Mouse (Mus musculus) megakaryocyte, adult 5-6 weeks (primary cell): Measurements from ENCODE around the gene Pgbd1. TPM values are rescaled to one million over a fixed set of nuclear protein-coding genes. Genes with fewer than 3 reads are reported as not detected.
"Not testable (repeated sequence)": the region's sequence is repeated elsewhere in the genome, so short reads cannot be mapped to it uniquely, and the experiment has no call there.

Source experiments
- ATAC-seq: 2 replicates; pipeline ENCODE4 v1.8.0; 2016; ENCODE audit warnings: mild to moderate bottlenecking, inconsistent platforms; ENCODE audit not compliant: poor library complexity, severe bottlenecking
- total RNA-seq, 2 experiments: library from RNA; stranded (forward) in 1 of 2; stranded (reverse) in 1 of 2; fragments of 153-499, 151-499 nt in 1 of 2; fragments of 221-1000, 200-1000 nt in 1 of 2; gene quantifications; 2 replicates each; pipeline versions ENCODE4 v1.2.3 to v1.2.4; 2015 to 2017

Pgbd1 gene
- 0.30 TPM in 1 of 2 replicates, not detected in the other for total RNA-seq (2015)
- 0.33 TPM in 1 of 2 replicates, not detected in the other for total RNA-seq (2017)

DNA sequence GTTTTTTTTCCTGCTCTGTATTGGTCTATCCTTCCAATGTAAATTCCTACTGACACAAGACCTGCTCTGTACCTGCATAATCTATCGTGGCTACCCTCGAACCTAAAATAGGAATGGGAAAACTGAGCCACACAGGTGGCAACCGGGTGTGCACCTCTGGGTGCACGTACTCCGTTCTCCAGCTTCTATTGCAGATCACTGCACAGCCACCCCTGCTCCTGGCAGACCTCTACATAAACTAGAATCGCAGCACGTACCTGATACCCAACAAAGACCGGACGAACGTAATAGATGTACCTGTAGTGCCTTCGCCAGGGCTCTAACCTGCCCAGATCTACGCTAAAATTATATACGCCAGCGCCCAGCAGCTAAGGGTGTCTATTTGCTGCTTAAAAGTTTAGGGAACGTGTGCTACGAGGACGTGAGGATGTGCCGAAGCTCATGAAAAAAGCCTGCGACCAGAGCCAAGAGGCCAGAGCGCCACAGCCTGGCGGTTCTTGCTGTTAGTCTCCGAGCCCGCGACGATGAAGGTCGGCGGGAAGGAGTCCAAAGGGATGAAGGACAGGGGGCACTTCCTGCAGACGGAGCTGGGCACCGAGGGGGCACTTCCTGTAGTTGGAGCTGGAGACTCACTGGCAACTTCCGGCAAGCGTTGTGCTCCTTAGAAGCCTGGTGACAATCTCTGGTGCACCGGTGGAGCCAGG is at the start of gene Pgbd1:
Gene Pgbd1, minus strand, starts transcription at position 556 of the 704 bp plus-strand sequence.
- ATAC-seq: peak; percentile 83

- ATAC-seq: no peak
Observed at GRCm38 (mm10) chr13:21486881-21487280, 46.0 kb upstream of the Pgbd1 start.

GRCm38 (mm10) chr13:21478759-21479670 is 38.2 kb upstream of the Pgbd1 start, which contains the start of the genes Zkscan4 and Gm10065:
Gene Zkscan4 (plus strand): TSS chr13:21478907.
Gene Gm10065 (minus strand): TSS chr13:21479441.
- peak; percentile 91 for ATAC-seq

DNA sequence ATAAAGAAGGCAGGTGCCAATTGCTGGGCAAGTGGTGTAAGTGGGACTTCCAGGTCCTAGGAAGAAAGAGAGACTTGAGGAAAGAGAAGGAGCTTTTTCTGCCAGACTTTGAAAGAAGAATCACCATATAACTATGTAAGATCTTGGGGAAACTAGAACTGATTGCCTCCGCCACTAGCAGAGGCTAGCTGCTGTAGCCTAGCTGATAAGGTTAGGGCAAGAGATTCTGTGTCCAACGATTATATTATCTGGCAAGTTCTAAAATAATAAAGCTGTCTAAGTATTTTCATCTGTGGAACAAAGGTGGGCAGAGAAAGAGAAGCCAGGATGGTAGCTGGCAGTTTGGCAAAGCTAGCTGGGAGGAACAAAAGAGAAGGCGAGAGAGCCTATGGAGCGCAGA is 31.6 kb upstream of the Pgbd1 start:
- ATAC-seq: no peak

GRCm38 (mm10) chr13:21469097-21469496 is 28.2 kb upstream of the Pgbd1 start:
- no peak for ATAC-seq

- ATAC-seq: peak; percentile 99
Observed at GRCm38 (mm10) chr13:21468061-21469019, 27.5 kb upstream of the Pgbd1 start, which contains the start of gene Nkapl. Gene Nkapl (minus strand): TSS chr13:21468509.

GRCm38 (mm10) chr13:21467336-21467735 is 26.5 kb upstream of the Pgbd1 start:
- ATAC-seq: no peak

DNA sequence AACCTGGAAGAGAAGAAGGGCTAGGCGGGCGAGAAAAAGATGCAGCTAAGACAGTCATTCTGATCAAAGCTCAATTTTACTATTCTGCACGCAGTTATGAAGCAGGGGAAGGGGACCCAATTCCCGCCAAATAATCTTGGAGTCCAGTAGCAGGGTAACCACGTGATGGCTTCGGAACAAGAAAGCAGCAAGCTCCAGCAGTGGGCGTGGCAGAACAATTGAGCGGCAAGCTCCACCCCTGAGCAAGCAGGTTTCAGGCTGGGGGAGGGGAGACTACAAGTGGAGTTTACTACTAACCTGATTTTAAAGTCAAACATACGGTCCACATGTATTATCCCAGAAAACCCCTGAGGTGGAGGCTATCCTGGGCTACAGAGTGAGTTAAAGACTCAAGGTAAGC is 21.7 kb upstream of the Pgbd1 start:
- ATAC-seq: not testable (repeated sequence)

GRCm38 (mm10) chr13:21456347-21456746 is 15.5 kb upstream of the Pgbd1 start:
- ATAC-seq: no peak

- no peak for ATAC-seq
Observed at GRCm38 (mm10) chr13:21454133-21454532, 13.3 kb upstream of the Pgbd1 start.

DNA sequence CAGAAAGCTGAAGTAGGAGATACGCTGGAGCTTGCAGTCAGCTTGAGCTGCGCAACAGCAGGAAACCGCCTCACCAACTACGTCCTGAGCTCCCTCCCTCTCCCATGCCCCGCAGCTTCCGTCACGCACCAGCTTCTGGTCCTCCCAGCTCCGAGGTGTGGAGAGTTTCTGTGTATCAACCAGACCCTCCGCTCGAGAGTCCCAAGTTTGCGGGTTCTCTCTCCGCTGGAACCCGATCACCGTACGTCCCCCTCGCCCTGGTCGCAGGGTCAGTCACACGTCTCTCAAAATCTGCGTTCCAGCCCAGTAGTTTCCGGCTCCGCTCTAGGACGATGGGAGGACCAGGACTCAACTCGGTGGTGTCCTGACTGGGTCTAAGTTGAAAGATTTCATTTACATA is 12.6 kb upstream of the Pgbd1 start, which contains the start of gene Zscan26:
Gene Zscan26, minus strand, starts transcription at position 282 of the 400 bp plus-strand sequence.
- ATAC-seq: peak; percentile 96

GRCm38 (mm10) chr13:21453042-21453441 is 12.2 kb upstream of the Pgbd1 start:
- peak; percentile 11; the same call in 1 of the 2 replicates for ATAC-seq

- no peak for ATAC-seq
Observed at GRCm38 (mm10) chr13:21447856-21448614, 7.2 kb upstream of the Pgbd1 start.

DNA sequence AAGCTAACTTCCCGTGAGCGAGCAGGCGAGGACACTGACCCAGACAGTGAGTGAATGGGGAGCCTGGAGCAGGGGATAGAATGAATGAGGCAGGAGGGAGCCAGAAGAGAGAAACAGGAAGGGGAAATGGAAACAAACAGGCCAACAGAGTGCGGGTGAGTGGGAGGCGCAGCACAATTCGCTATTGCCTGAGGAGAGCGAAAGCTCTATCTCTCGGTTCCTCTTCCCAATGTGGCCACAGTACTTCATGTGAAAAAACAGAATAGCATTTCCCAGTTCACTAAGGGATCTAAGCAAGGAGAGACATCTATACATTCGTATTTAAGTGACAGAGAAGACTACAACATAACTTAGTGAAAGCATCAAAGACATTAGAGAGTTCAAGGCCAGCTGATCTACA is 5.9 kb upstream of the Pgbd1 start:
- peak; percentile 81 for ATAC-seq

GRCm38 (mm10) chr13:21441207-21441572 is 332 bp upstream of the Pgbd1 start:
- ATAC-seq: no peak

GRCm38 (mm10) chr13:21435476-21435875 is 5.4 kb downstream of the Pgbd1 start:
- no peak for ATAC-seq

- no peak for ATAC-seq
Observed at GRCm38 (mm10) chr13:21427631-21428030, 13.2 kb downstream of the Pgbd1 start.

DNA sequence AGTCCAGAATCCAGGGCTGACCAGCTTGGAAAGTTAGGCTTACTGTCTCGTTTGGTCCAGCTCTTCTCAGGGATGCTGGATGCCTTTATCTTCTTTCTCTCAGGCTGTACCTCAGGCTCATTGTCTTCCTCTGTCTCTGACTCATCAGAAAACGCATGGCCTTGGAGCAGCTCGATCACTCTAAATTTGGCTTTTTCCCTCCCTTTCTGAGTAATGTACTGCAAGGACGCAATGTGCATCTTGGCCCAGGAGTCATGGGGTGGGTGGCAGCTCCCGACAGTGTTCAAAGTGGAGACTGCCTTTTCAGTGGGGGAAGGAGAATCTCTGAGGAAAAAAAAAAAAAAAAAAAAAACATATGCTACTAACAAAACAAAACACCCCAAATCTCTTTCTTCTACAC is 17.6 kb downstream of the Pgbd1 start:
- ATAC-seq: no peak

- ATAC-seq: no peak
Observed at GRCm38 (mm10) chr13:21418865-21419264, 22.0 kb downstream of the Pgbd1 start.
